Mouse (Mus musculus): Measurements from ENCODE around the gene 1700022I11Rik. TPM values are rescaled to one million over a fixed set of nuclear protein-coding genes. Genes with fewer than 3 reads are reported as not detected.

Gene 1700022I11Rik
- total RNA-seq, 2 experiments from 2014 or later = not detected

Other genes with a start within 250 kb of the 1700022I11Rik start
- not detected for gene 4930578G10Rik, start 234.1 kb upstream of the 1700022I11Rik start, total RNA-seq (2021)
- not detected for gene Ccl19, start 213.0 kb upstream of the 1700022I11Rik start, total RNA-seq (2021)
- 10 to 100 TPM; 10.4 to 14.7 TPM for gene Ccl21a, start 195.6 kb upstream of the 1700022I11Rik start, total RNA-seq (2021)
- not detected for gene Fam205a1, start 115.7 kb upstream of the 1700022I11Rik start, total RNA-seq (2021)
- gene Gm12394, start 112.8 kb upstream of the 1700022I11Rik start, total RNA-seq (2021) = not detected
- gene Fam205c, start 95.4 kb upstream of the 1700022I11Rik start, total RNA-seq (2021) = 1 to 10 TPM; 1.3 TPM
- 10 to 100 TPM; 15.2 to 23.1 TPM for gene Phf24, start 52.9 kb upstream of the 1700022I11Rik start, total RNA-seq (2021)
- 10 to 100 TPM; 82.4 to 91.9 TPM for gene Dnajb5, start 19.8 kb upstream of the 1700022I11Rik start, total RNA-seq (2021)
- 100 to 1,000 TPM; 291 to 295 TPM for gene Vcp, start 30.9 kb downstream of the 1700022I11Rik start, total RNA-seq (2021)
- 1 to 10 TPM; 7.4 to 8.2 TPM for gene Fancg, start 40.9 kb downstream of the 1700022I11Rik start, total RNA-seq (2021)
- gene Pigo, start 56.2 kb downstream of the 1700022I11Rik start, total RNA-seq (2021) = 10 to 100 TPM; 24.7 to 24.9 TPM
- 100 to 1,000 TPM; 101 to 107 TPM for gene Stoml2, start 62.1 kb downstream of the 1700022I11Rik start, total RNA-seq (2021)
- 10 to 100 TPM; 20.4 to 20.7 TPM for gene Fam214b, start 76.6 kb downstream of the 1700022I11Rik start, total RNA-seq (2021)
- 10 to 100 TPM; 39.9 to 42.1 TPM for gene Unc13b, start 89.3 kb downstream of the 1700022I11Rik start, total RNA-seq (2021)

All from heart, postnatal 4 days (tissue).